Mouse (Mus musculus): ENCODE data around the gene Cdcp1. TPM values are rescaled to one million over a fixed set of nuclear protein-coding genes. Genes with fewer than 3 reads are reported as not detected.

Gene Cdcp1
- polyA plus RNA-seq, 1 experiment from 2014 or later = 6.3 TPM

GRCm38 (mm10) chr9:123207895-123208294 is 7.9 kb downstream of the Cdcp1 start:
- Histone ChIP-seq H3K27ac (no peak overlapping the region), H3K9me3 (no peaks in the 10 kb centered on the region), H3K4me3 (no peak overlapping the region), H3K4me2 (replicated peaks) (no peak overlapping the region), H3K9ac (no peak overlapping the region), H3K36me3 (no peaks in the 10 kb centered on the region), H3K4me1 (no peaks in the 10 kb centered on the region), H3K27me3 (no peaks in the 10 kb centered on the region)
- 97% methylated on average over 1 of the region's 1 CpGs for WGBS
- ATAC-seq (ENCODE audit: insufficient number of reproducible peaks, insufficient read depth, low FRiP score, low TSS enrichment) = no peak

- whole genome bisulfite sequencing = 89% methylated on average over 2 of the region's 2 CpGs
- ATAC-seq (ENCODE audit: insufficient number of reproducible peaks, insufficient read depth, low FRiP score, low TSS enrichment) = no peak
- Histone ChIP-seq H3K27ac (no peak overlapping the region), H3K36me3 (no peaks in the 10 kb centered on the region), H3K4me2 (replicated peaks) (no peak overlapping the region), H3K9ac (no peak overlapping the region), H3K4me3 (no peak overlapping the region), H3K27me3 (no peaks in the 10 kb centered on the region), H3K4me1 (no peaks in the 10 kb centered on the region), H3K9me3 (no peaks in the 10 kb centered on the region)
Measured at GRCm38 (mm10) chr9:123206948-123207347, 8.9 kb downstream of the Cdcp1 start.

GRCm38 (mm10) chr9:123206526-123206925 is 9.3 kb downstream of the Cdcp1 start:
- Histone ChIP-seq H3K4me3 (no peak overlapping the region), H3K4me1 (no peaks in the 10 kb centered on the region), H3K9me3 (no peaks in the 10 kb centered on the region), H3K4me2 (replicated peaks) (no peak overlapping the region), H3K27me3 (no peaks in the 10 kb centered on the region), H3K27ac (no peak overlapping the region), H3K9ac (no peak overlapping the region), H3K36me3 (no peaks in the 10 kb centered on the region)
- 48% methylated on average over 2 of the region's 2 CpGs for WGBS
- ATAC-seq (ENCODE audit: insufficient number of reproducible peaks, insufficient read depth, low FRiP score, low TSS enrichment) = no peak

GRCm38 (mm10) chr9:123200116-123200515 is 15.7 kb downstream of the Cdcp1 start:
- Histone ChIP-seq H3K4me3 (no peak overlapping the region), H3K27ac (no peak overlapping the region), H3K36me3 (no peaks in the 10 kb centered on the region), H3K27me3 (no peaks in the 10 kb centered on the region), H3K9ac (no peak overlapping the region), H3K9me3 (no peaks in the 10 kb centered on the region), H3K4me2 (replicated peaks) (no peak overlapping the region), H3K4me1 (no peaks in the 10 kb centered on the region)
- no peak for ATAC-seq (ENCODE audit: insufficient number of reproducible peaks, insufficient read depth, low FRiP score, low TSS enrichment)
- WGBS = 73% methylated on average over 3 of the region's 3 CpGs

- no peaks in the 10 kb centered on the region for H3K36me3 ChIP-seq
- no peak for ATAC-seq (ENCODE audit: insufficient number of reproducible peaks, insufficient read depth, low FRiP score, low TSS enrichment)
- no peak overlapping the region for H3K27ac ChIP-seq
- H3K9ac ChIP-seq = no peak overlapping the region
- no peak overlapping the region for H3K4me2 ChIP-seq (replicated peaks)
- no peaks in the 10 kb centered on the region for H3K9me3 ChIP-seq
- WGBS = 92% methylated on average over 2 of the region's 2 CpGs
- H3K4me3 ChIP-seq = no peak overlapping the region
- H3K27me3 ChIP-seq = no peaks in the 10 kb centered on the region
- no peaks in the 10 kb centered on the region for H3K4me1 ChIP-seq
Measured at GRCm38 (mm10) chr9:123188271-123188670, 27.6 kb downstream of the Cdcp1 start.

GRCm38 (mm10) chr9:123187589-123187988 is 28.2 kb downstream of the Cdcp1 start:
- over 99% methylated on average over 5 of the region's 5 CpGs for WGBS
- Histone ChIP-seq H3K36me3 (no peaks in the 10 kb centered on the region), H3K4me3 (no peak overlapping the region), H3K27ac (no peak overlapping the region), H3K4me1 (no peaks in the 10 kb centered on the region), H3K27me3 (no peaks in the 10 kb centered on the region), H3K4me2 (replicated peaks) (no peak overlapping the region), H3K9me3 (no peaks in the 10 kb centered on the region), H3K9ac (no peak overlapping the region)
- no peak for ATAC-seq (ENCODE audit: insufficient number of reproducible peaks, insufficient read depth, low FRiP score, low TSS enrichment)

GRCm38 (mm10) chr9:123186151-123186550 is 29.7 kb downstream of the Cdcp1 start:
- H3K36me3 ChIP-seq = no peaks in the 10 kb centered on the region
- ATAC-seq (ENCODE audit: insufficient number of reproducible peaks, insufficient read depth, low FRiP score, low TSS enrichment) = no peak
- no peak overlapping the region for H3K4me2 ChIP-seq (replicated peaks)
- H3K27me3 ChIP-seq = no peaks in the 10 kb centered on the region
- no peak overlapping the region for H3K27ac ChIP-seq
- H3K9ac ChIP-seq = no peak overlapping the region
- 85% methylated on average over 5 of the region's 5 CpGs for WGBS
- H3K9me3 ChIP-seq = no peaks in the 10 kb centered on the region
- H3K4me3 ChIP-seq = no peak overlapping the region
- H3K4me1 ChIP-seq = no peaks in the 10 kb centered on the region

GRCm38 (mm10) chr9:123185546-123185945 is 30.3 kb downstream of the Cdcp1 start:
- WGBS = 51% methylated on average over 2 of the region's 2 CpGs
- H3K36me3 ChIP-seq = no peaks in the 10 kb centered on the region
- no peak overlapping the region for H3K9ac ChIP-seq
- H3K4me1 ChIP-seq = no peaks in the 10 kb centered on the region
- H3K27me3 ChIP-seq = no peaks in the 10 kb centered on the region
- ATAC-seq (ENCODE audit: insufficient number of reproducible peaks, insufficient read depth, low FRiP score, low TSS enrichment) = no peak
- no peaks in the 10 kb centered on the region for H3K9me3 ChIP-seq
- H3K4me2 ChIP-seq (replicated peaks) = no peak overlapping the region
- H3K27ac ChIP-seq = no peak overlapping the region
- no peak overlapping the region for H3K4me3 ChIP-seq

GRCm38 (mm10) chr9:123183226-123183625 is 32.6 kb downstream of the Cdcp1 start:
- ATAC-seq (ENCODE audit: insufficient number of reproducible peaks, insufficient read depth, low FRiP score, low TSS enrichment) = no peak
- no peaks in the 10 kb centered on the region for H3K36me3 ChIP-seq
- no peak overlapping the region for H3K9ac ChIP-seq
- H3K27ac ChIP-seq = no peak overlapping the region
- H3K9me3 ChIP-seq = no peaks in the 10 kb centered on the region
- no peak overlapping the region for H3K4me2 ChIP-seq (replicated peaks)
- H3K4me3 ChIP-seq = no peak overlapping the region
- no peaks in the 10 kb centered on the region for H3K4me1 ChIP-seq
- 73% methylated on average over 8 of the region's 8 CpGs for WGBS
- no peaks in the 10 kb centered on the region for H3K27me3 ChIP-seq

GRCm38 (mm10) chr9:123180003-123180402 is 35.8 kb downstream of the Cdcp1 start:
- Histone ChIP-seq H3K9ac (no peak overlapping the region), H3K27me3 (no peaks in the 10 kb centered on the region), H3K4me3 (no peak overlapping the region), H3K4me1 (no peaks in the 10 kb centered on the region), H3K4me2 (replicated peaks) (no peak overlapping the region), H3K27ac (no peak overlapping the region), H3K36me3 (no peaks in the 10 kb centered on the region), H3K9me3 (no peaks in the 10 kb centered on the region)
- no peak for ATAC-seq (ENCODE audit: insufficient number of reproducible peaks, insufficient read depth, low FRiP score, low TSS enrichment)
- 89% methylated on average over 6 of the region's 6 CpGs for WGBS

- Histone ChIP-seq H3K27me3 (no peaks in the 10 kb centered on the region), H3K9ac (no peak overlapping the region), H3K36me3 (no peaks in the 10 kb centered on the region), H3K4me3 (no peak overlapping the region), H3K4me2 (replicated peaks) (no peak overlapping the region), H3K4me1 (no peaks in the 10 kb centered on the region), H3K9me3 (no peaks in the 10 kb centered on the region), H3K27ac (no peak overlapping the region)
- 86% methylated on average over 9 of the region's 9 CpGs for WGBS
- ATAC-seq (ENCODE audit: insufficient number of reproducible peaks, insufficient read depth, low FRiP score, low TSS enrichment) = no peak
Measured at GRCm38 (mm10) chr9:123177380-123178048, 38.3 kb downstream of the Cdcp1 start.

GRCm38 (mm10) chr9:123174356-123174755 is 41.5 kb downstream of the Cdcp1 start:
- H3K9me3 ChIP-seq = no peaks in the 10 kb centered on the region
- ATAC-seq (ENCODE audit: insufficient number of reproducible peaks, insufficient read depth, low FRiP score, low TSS enrichment) = no peak
- no peaks in the 10 kb centered on the region for H3K4me1 ChIP-seq
- no peaks in the 10 kb centered on the region for H3K36me3 ChIP-seq
- H3K4me2 ChIP-seq (replicated peaks) = no peak overlapping the region
- H3K27me3 ChIP-seq = no peaks in the 10 kb centered on the region
- no peak overlapping the region for H3K4me3 ChIP-seq
- 65% methylated on average over 4 of the region's 4 CpGs for WGBS
- H3K9ac ChIP-seq = no peak overlapping the region
- H3K27ac ChIP-seq = no peak overlapping the region

- Histone ChIP-seq H3K9ac (no peak overlapping the region), H3K27ac (no peak overlapping the region), H3K27me3 (no peaks in the 10 kb centered on the region), H3K9me3 (no peaks in the 10 kb centered on the region), H3K4me1 (no peaks in the 10 kb centered on the region), H3K4me2 (replicated peaks) (no peak overlapping the region), H3K4me3 (no peak overlapping the region), H3K36me3 (no peaks in the 10 kb centered on the region)
- ATAC-seq (ENCODE audit: insufficient number of reproducible peaks, insufficient read depth, low FRiP score, low TSS enrichment) = no peak
- WGBS = 82% methylated on average over 6 of the region's 6 CpGs
Measured at GRCm38 (mm10) chr9:123173760-123174159, 42.1 kb downstream of the Cdcp1 start.
